Mouse (Mus musculus) G1E (cell line): ENCODE measurements around the gene Cald1.

ENCODE experiments used
- CTCF ChIP-seq: IDR thresholded peaks from 2 replicates; pipeline ENCODE4 v1.5.1; 2012; ENCODE audit warnings: low read depth, low read length, inconsistent platforms, mixed read lengths
- GATA1 ChIP-seq: IDR thresholded peaks from 2 replicates; pipeline ENCODE4 v1.6.1; 2012; ENCODE audit warnings: borderline replicate concordance, low read length, inconsistent platforms, mixed read lengths
- TAL1 ChIP-seq: conservative IDR thresholded peaks from 2 replicates; pipeline ENCODE4 v1.6.1; 2012; ENCODE audit warnings: low read depth, low read length, inconsistent platforms, mixed read lengths

DNA sequence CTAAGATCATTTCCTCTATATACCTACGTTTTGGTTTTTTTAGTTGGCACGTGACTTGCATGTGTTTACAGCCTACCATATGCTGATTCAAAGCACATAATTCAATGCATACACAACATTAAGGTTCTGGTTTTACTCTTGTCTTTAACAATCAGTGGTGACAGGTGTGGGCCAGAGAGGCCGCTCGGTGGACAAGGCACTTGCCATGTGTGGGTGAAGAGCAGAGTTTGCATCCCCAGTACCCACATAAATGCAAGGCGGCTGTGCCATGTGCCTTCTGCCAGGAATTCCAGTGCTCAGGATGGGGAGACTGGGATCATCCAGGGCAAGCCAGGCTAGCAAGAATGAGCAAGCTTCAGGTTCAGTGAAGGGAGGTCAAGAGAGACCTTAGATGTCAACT lies 14.8 kb downstream of the Cald1 start:
- TF ChIP-seq TAL1 (no peak), CTCF (no peak), GATA1 (no peak)
